Mouse (Mus musculus) neural tube, embryonic 15.5 days (tissue): ENCODE measurements around the gene Rbm15. TPM values are rescaled to one million over a fixed set of nuclear protein-coding genes. Genes with fewer than 3 reads are reported as not detected.

Experiments used
- ATAC-seq: fragments of 200-750 bp; cut with Nextera tagmentation; 2 replicates; pipeline ENCODE4 v1.8.0; 2017; ENCODE audit warnings: mild to moderate bottlenecking, moderate TSS enrichment, moderate library complexity; ENCODE audit not compliant: low FRiP score
- H3K27ac ChIP-seq: fragments of 300-500 bp; sonication (generic); replicated peaks from 2 replicates; pipeline ENCODE4 v1.5.1; 2015; ENCODE audit warnings: mild to moderate bottlenecking, inconsistent platforms
- H3K27me3 ChIP-seq: fragments of 300-500 bp; sonication (generic); replicated peaks from 2 replicates; pipeline ENCODE4 v1.6.1; 2015; ENCODE audit warnings: inconsistent platforms
- H3K36me3 ChIP-seq: fragments of 300-500 bp; sonication (generic); 2 replicates; pipeline ENCODE4 v1.6.1; 2015; ENCODE audit warnings: inconsistent platforms
- H3K4me1 ChIP-seq: fragments of 300-500 bp; sonication (generic); 2 replicates; pipeline ENCODE4 v1.6.1; 2015; ENCODE audit warnings: inconsistent platforms
- H3K4me2 ChIP-seq: fragments of 300-500 bp; sonication (generic); 2 replicates; pipeline ENCODE4 v1.6.1; 2015; ENCODE audit warnings: inconsistent platforms, mild to moderate bottlenecking, moderate library complexity
- H3K4me3 ChIP-seq: fragments of 300-500 bp; sonication (generic); replicated peaks from 2 replicates; pipeline ENCODE4 v1.5.1; 2015; ENCODE audit warnings: mild to moderate bottlenecking, inconsistent platforms
- H3K9ac ChIP-seq: fragments of 300-500 bp; sonication (generic); replicated peaks from 2 replicates; pipeline ENCODE4 v1.6.1; 2015; ENCODE audit warnings: mild to moderate bottlenecking, inconsistent platforms
- H3K9me3 ChIP-seq: fragments of 300-500 bp; sonication (generic); replicated peaks from 2 replicates; pipeline ENCODE4 v1.6.1; 2016; ENCODE audit warnings: inconsistent platforms
- WGBS: fragments of 180-500 bp; shearing (Covaris S2); methylation state at CpG from one replicate; pipeline ENCODE4 v1.1.7; 2015; ENCODE audit warnings: mixed read lengths; 5-methylcytosine and 5-hydroxymethylcytosine counted together
- polyA plus RNA-seq: library from polyadenylated mRNA; unstranded; fragments of >200 nt; fragmentation: Nextera tagmentation; extraction: Ambion mirVana; gene quantifications from 2 replicates; pipeline ENCODE4 v1.2.1, GENCODE M21; 2015

The Rbm15 gene
- polyA plus RNA-seq, 1 experiment from 2014 or later = 6.3 TPM

- Histone ChIP-seq H3K36me3 (no peaks in the 10 kb centered on the region), H3K9ac (no peak overlapping the region), H3K4me1 (peaks cover 17% of the 10 kb centered on the region), H3K27ac (no peak overlapping the region), H3K4me3 (no peak overlapping the region), H3K27me3 (0 out of 2 replicates have a peak, but pooled peaks cover 4% of the 10 kb centered on the region), H3K4me2 (no peak overlapping the region), H3K9me3 (no peaks in the 10 kb centered on the region)
- WGBS = 63% methylated on average over 4 of the region's 4 CpGs
- ATAC-seq = no peak
Measured at GRCm38 (mm10) chr3:107275996-107276395, 57.5 kb downstream of the Rbm15 start.

Other genes starting within 250 kb of the Rbm15 start
- 1.8 and 2.0 TPM in 2 replicates for gene Kcna2, start 232.5 kb downstream of the Rbm15 start, polyA plus RNA-seq
- gene Kcna10, start 150.6 kb downstream of the Rbm15 start, polyA plus RNA-seq = not detected in 2 replicates
- 0.17 and 0.24 TPM in 2 replicates for gene Cym, start 111.9 kb downstream of the Rbm15 start, polyA plus RNA-seq
- gene A630076J17Rik, start 103.1 kb downstream of the Rbm15 start, polyA plus RNA-seq = 0.14 TPM in 1 of 2 replicates, not detected in the other
- 0.15 and 0.36 TPM in 2 replicates for gene Prok1, start 94.0 kb downstream of the Rbm15 start, polyA plus RNA-seq
- gene Lamtor5, start 54.8 kb downstream of the Rbm15 start, polyA plus RNA-seq = 197 and 198 TPM in 2 replicates
- gene Slc16a4, start 42.4 kb downstream of the Rbm15 start, polyA plus RNA-seq = 1.6 and 2.1 TPM in 2 replicates
- 9.1 TPM in 2 replicates for gene Kcnc4, start 125.9 kb upstream of the Rbm15 start, polyA plus RNA-seq
- gene Slc6a17, start 184.3 kb upstream of the Rbm15 start, polyA plus RNA-seq = 13.9 and 16.9 TPM in 2 replicates
- not detected in 2 replicates for gene Ubl4b, start 221.4 kb upstream of the Rbm15 start, polyA plus RNA-seq